Mouse (Mus musculus) layer of hippocampus, adult 2 months (tissue): ENCODE results near the gene Inhbe. TPM values are rescaled to one million over a fixed set of nuclear protein-coding genes. Genes with fewer than 3 reads are reported as not detected.

Experiments
- DNase-seq, 2 experiments: peaks; one replicate each; pipeline ENCODE4 v3.0.0; 2022; ENCODE audit warnings: low spot score in 2 of 2
- H3K27ac ChIP-seq: fragments of 200-600 bp; 2 replicates; pipeline ENCODE4 v1.8.1; 2022
- H3K4me3 ChIP-seq: fragments of 200-600 bp; 2 replicates; pipeline ENCODE4 v1.8.1; 2022; ENCODE audit warnings: mild to moderate bottlenecking
- CTCF ChIP-seq: fragments of 200-600 bp; conservative IDR thresholded peaks from 2 replicates; pipeline ENCODE4 v1.8.1; 2022; ENCODE audit warnings: antibody characterized with exemption, mild to moderate bottlenecking, moderate library complexity
- long read RNA-seq, 2 experiments: library from polyadenylated mRNA; stranded (forward); transcript quantifications; one replicate each; pipeline ENCODE4 v2.0.0; 2021; ENCODE audit warnings: borderline mapping rate in 2 of 2
- total RNA-seq, 2 experiments: library from RNA; stranded (reverse); gene quantifications; 2 replicates each; pipeline ENCODE4 v1.2.3; 2021

Gene Inhbe
- total RNA-seq, result not detected
- long read RNA-seq, experiment 1, result 0 reads
- long read RNA-seq, experiment 2, result 0 reads

- Histone ChIP-seq H3K4me3 (no peak within 1 kb of the TSS), H3K27ac (peak within 1 kb of the TSS; percentile 78)
- TF ChIP-seq CTCF, result peak; percentile 65
- peak; percentile 59 to 72 for DNase-seq
Measured at GRCm38 (mm10) chr10:127353909-127354895, at the start of gene Inhbe. Gene Inhbe (minus strand): TSS chr10:127354411.

DNA sequence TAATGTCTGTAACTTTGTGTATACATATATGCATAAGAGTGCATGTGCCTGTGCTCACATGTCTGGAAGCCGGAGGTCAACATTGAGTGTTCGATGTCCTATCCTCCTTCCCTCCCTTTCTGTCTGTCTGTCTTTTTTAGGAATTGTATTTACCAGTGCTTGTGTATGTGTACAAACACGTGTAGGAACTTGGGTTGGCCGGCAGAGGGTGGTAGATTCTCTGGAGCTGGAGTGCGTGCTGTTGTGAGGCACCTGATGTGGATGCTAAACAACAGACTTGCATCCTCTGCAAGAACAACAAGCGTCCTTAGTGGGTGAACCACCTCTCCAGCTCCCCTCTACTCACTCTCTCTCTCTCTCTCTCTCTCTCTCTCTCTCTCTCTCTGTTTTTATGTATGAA is 37.6 kb upstream of the Inhbe start:
- peak; percentile 46 for TF ChIP-seq CTCF
- no peak overlapping the region for H3K4me3 ChIP-seq
- no peak for DNase-seq
- H3K27ac ChIP-seq, result no peak overlapping the region

GRCm38 (mm10) chr10:127381743-127382134 is 27.5 kb upstream of the Inhbe start:
- Histone ChIP-seq H3K4me3 (peak overlapping the region; percentile 76), H3K27ac (peak overlapping the region; percentile 84; the same call in 1 of the 2 replicates)
- no peak for TF ChIP-seq CTCF
- DNase-seq, result no peak

- peak overlapping the region; percentile 85 for H3K4me3 ChIP-seq
- peak; percentile 10 to 40 for DNase-seq
- peak; percentile 36 for TF ChIP-seq CTCF
- H3K27ac ChIP-seq, result peak overlapping the region; percentile 93
Measured at GRCm38 (mm10) chr10:127380767-127381742, 26.8 kb upstream of the Inhbe start.

DNA sequence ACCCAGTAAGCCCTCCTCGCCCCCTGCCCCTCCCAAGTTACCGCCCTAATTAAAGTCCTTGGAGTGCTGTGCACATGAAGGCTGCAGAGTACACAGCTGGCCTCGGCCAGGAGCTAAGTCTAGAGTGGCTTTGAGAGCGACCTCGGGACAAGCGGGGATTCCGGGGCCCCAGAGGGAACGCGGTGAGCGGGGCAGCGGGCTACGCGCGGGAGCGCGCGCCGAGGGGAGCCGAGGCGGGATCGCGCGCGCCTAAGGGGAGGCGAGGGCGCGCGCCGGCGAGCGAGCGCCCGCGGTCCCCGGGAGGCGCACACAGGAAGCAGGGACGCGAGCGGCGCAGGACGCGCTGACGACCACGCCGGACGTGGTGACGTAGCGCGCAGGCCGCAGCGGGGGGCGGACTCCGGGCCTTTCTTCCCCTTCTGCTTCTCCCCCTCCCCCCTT is 26.1 kb upstream of the Inhbe start, which contains the start of gene R3hdm2:
Gene R3hdm2 (plus strand): TSS at position 77 of the 441 bp plus-strand sequence.
- no peak for TF ChIP-seq CTCF
- Histone ChIP-seq H3K27ac (peak within 1 kb of the TSS; percentile 93), H3K4me3 (peak within 1 kb of the TSS; percentile 85)
- peak; percentile 91 to 92 for DNase-seq

- no peak for DNase-seq
- H3K4me3 ChIP-seq, result peak overlapping the region; percentile 85
- H3K27ac ChIP-seq, result peak overlapping the region; percentile 93
- no peak for TF ChIP-seq CTCF
Measured at GRCm38 (mm10) chr10:127379654-127380053, 25.4 kb upstream of the Inhbe start.

DNA sequence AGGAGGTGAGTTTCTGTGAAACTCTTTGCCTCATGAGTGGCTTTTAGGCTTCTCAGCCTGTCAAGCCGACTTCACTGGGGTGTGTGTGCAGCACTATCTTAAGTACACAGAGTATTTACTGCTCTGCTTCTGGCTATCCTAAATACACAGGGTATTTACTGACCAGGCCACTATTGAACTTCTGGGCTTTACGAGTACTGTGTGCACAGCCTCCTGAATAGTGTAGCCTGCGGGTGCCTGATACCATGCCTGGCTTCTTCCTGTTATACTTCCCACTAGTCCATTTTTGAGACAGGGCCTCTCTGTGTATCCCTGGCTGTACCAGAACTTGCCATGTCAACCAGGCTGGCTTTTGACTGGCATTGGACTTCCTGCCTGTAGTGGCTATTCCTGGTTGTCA is 23.5 kb upstream of the Inhbe start:
- no peak overlapping the region for H3K27ac ChIP-seq

DNA sequence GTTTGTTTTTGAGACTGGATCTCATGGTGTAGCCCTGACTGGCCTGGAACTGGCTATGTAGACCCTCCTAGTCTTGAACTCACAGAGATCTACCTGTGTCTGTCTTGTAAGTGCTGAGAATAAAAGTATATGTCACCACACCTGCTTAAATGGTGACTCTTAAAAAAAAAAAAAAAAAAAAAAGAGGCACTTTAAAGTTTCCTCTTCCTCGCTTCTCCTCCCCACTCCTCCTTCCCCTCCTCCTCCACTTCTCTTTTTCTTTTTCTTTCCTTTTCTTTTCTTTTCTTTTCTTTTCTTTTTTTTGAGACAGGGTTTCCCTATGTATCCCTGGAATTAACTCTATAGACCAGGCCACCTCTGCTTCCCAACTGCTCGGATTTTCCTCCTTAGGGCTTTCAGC is 16.8 kb upstream of the Inhbe start:
- DNase-seq, result no peak
- TF ChIP-seq CTCF, result no peak
- Histone ChIP-seq H3K4me3 (no peak overlapping the region), H3K27ac (no peak overlapping the region)

More for the DNA sequence above, 23.5 kb upstream of the Inhbe start:
- TF ChIP-seq CTCF, result no peak
- DNase-seq, result no peak
- no peak overlapping the region for H3K4me3 ChIP-seq

- H3K27ac ChIP-seq, result no peak within 1 kb of the TSS
- no peak for TF ChIP-seq CTCF
- no peak within 1 kb of the TSS for H3K4me3 ChIP-seq
- no peak for DNase-seq
Measured at GRCm38 (mm10) chr10:127369834-127370820, 15.9 kb upstream of the Inhbe start, which contains the start of gene Inhbc. Gene Inhbc (minus strand): TSS chr10:127370431.

DNA sequence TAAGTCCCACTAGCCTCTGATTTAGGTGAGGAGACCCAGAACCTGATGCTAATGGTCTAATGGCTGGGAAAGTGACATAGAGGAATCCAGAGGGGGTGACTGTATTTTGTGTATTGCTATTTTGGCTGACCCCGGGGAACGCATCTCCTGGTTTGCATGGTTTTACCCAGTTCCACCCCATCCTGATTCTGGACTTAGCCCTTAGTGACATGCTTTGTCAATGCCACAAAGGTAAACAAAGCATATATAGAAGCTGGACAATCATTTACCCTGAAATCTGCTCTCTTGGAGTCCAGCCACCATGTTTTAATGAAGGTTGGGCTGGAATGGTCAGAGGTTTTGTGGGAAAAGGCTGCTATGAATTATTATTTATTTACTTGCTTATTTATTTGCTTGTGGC is 14.1 kb upstream of the Inhbe start:
- no peak overlapping the region for H3K4me3 ChIP-seq
- no peak for TF ChIP-seq CTCF
- H3K27ac ChIP-seq, result no peak overlapping the region
- DNase-seq, result no peak

DNA sequence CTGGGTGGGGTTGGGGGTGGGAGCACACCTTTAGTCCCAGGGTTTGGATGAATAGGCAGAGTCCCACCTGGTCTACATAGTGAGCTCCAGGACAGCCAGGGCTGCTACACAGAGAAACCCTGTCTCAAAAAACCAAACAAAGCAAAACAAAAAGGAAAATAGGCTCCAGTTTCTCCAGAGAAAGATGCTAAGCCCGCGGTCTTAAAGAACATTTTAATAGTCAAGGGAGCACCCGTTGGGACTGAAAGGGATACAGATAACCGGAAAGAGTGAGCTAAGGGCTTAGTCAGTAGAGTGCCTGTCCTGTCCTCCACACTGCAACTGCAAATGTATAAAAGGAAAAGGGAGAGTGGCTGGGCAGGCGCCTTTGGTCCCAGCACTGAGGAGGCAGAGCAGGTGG is 12.9 kb upstream of the Inhbe start:
- no peak overlapping the region for H3K4me3 ChIP-seq
- no peak for DNase-seq
- no peak overlapping the region for H3K27ac ChIP-seq
- no peak for TF ChIP-seq CTCF
